8 mouse cellular contexts compared by ENCODE assay signal in genomic region chr14:77670945-77671344, GRCm38 (mm10).
DNase-seq lines count a peak whose midpoint lies in the region; ATAC-seq lines count a peak whose summit lies in the region.

No protein-coding gene starts in this region.

- ATAC-seq in granulocyte monocyte progenitor cell, adult 5-6 weeks (replicated peaks; ENCODE audit: poor library complexity, severe bottlenecking): no peak

- 42% methylated on average over 5 of the region's 5 CpGs for WGBS in large intestine, adult 2 months

- intact Hi-C loops in heart, postnatal 25 days (cut with DNase I): no loop called here

- peak; percentile 17 to 19 for DNase-seq in heart, adult 18-20 months
- no peak for DNase-seq in heart, postnatal 25 days (ENCODE audit: low spot score)
- peak; percentile 9 for DNase-seq in MN1 (ENCODE audit: low spot score)
- DNase-seq in cerebellum, adult 9-10 months: peak; percentile 80
- DNase-seq in large intestine, adult 2 months (ENCODE audit: low read depth, low spot score): peak; percentile 19
- no peak for DNase-seq in Muller cell, postnatal 12 days (ENCODE audit: inconsistent ontology term)
- DNase-seq in lung, postnatal 25 days (ENCODE audit: low spot score): no peak

Comparison
In these comparisons a context has a peak if more than half of its experiments do, and no peak if none do; other contexts are left out.
1. DNase-seq: peak in heart, adult 18-20 months (2 of 2), MN1 (single experiment), cerebellum, adult 9-10 months (single experiment) and large intestine, adult 2 months (single experiment); none in heart, postnatal 25 days (single experiment), Muller cell, postnatal 12 days (single experiment) and lung, postnatal 25 days (single experiment).